Mouse (Mus musculus) neural tube, embryonic 11.5 days (tissue): ENCODE results near the gene Gm9958. TPM values are rescaled to one million over a fixed set of nuclear protein-coding genes. Genes with fewer than 3 reads are reported as not detected.

Experiments
- ATAC-seq: fragments of 200-750 bp; cut with Nextera tagmentation; 2 replicates; pipeline ENCODE4 v1.8.0; 2017; ENCODE audit warnings: moderate number of reproducible peaks, mild to moderate bottlenecking, moderate TSS enrichment, moderate library complexity; ENCODE audit not compliant: insufficient read depth, low FRiP score, low TSS enrichment
- DNase-seq: peaks from one replicate; pipeline ENCODE4 v3.0.0-alpha.2; 2015; ENCODE audit warnings: low spot score
- H3K27ac ChIP-seq: fragments of 300-500 bp; sonication (generic); 2 replicates; pipeline ENCODE4 v1.5.1; 2014; ENCODE audit warnings: low read depth, mild to moderate bottlenecking, low read length
- H3K27me3 ChIP-seq: fragments of 300-500 bp; sonication (generic); 2 replicates; pipeline ENCODE4 v1.6.1; 2014; ENCODE audit warnings: mild to moderate bottlenecking, low read length, mixed read lengths; ENCODE audit not compliant: control insufficient read depth, insufficient read depth
- H3K36me3 ChIP-seq: fragments of 300-500 bp; sonication (generic); 2 replicates; pipeline ENCODE4 v1.6.1; 2014; ENCODE audit warnings: mild to moderate bottlenecking, low read length, moderate library complexity, mixed read lengths; ENCODE audit not compliant: control insufficient read depth, insufficient read depth
- H3K4me1 ChIP-seq: fragments of 300-500 bp; sonication (generic); 2 replicates; pipeline ENCODE4 v1.6.1; 2014; ENCODE audit warnings: low read length, mixed read lengths; ENCODE audit not compliant: control insufficient read depth, insufficient read depth
- H3K4me2 ChIP-seq: fragments of 300-500 bp; sonication (generic); 2 replicates; pipeline ENCODE4 v1.6.1; 2014; ENCODE audit warnings: low read depth, mild to moderate bottlenecking, moderate library complexity
- H3K4me3 ChIP-seq: fragments of 300-500 bp; sonication (generic); 2 replicates; pipeline ENCODE4 v1.5.1; 2014; ENCODE audit warnings: low read depth, low read length
- H3K9ac ChIP-seq: fragments of 300-500 bp; sonication (generic); 2 replicates; pipeline ENCODE4 v1.6.1; 2014; ENCODE audit warnings: mild to moderate bottlenecking, low read length
- H3K9me3 ChIP-seq: fragments of 300-500 bp; sonication (generic); 2 replicates; pipeline ENCODE4 v1.6.1; 2016; ENCODE audit warnings: low read length; ENCODE audit not compliant: control insufficient read depth
- WGBS: fragments of 180-500 bp; shearing (Covaris S2); extraction: QIAGEN DNeasy Blood & Tissue Kit; methylation state at CpG from one replicate; pipeline ENCODE4 v1.1.7; 2014; 5-methylcytosine and 5-hydroxymethylcytosine counted together
- polyA plus RNA-seq: library from polyadenylated mRNA; unstranded; fragments of >200 nt; fragmentation: Nextera tagmentation; extraction: Ambion mirVana; gene quantifications from 2 replicates; pipeline ENCODE4 v1.2.1, GENCODE M21; 2014

Gene Gm9958
- polyA plus RNA-seq, 1 experiment from 2014 or later, result 6.4 TPM

DNA sequence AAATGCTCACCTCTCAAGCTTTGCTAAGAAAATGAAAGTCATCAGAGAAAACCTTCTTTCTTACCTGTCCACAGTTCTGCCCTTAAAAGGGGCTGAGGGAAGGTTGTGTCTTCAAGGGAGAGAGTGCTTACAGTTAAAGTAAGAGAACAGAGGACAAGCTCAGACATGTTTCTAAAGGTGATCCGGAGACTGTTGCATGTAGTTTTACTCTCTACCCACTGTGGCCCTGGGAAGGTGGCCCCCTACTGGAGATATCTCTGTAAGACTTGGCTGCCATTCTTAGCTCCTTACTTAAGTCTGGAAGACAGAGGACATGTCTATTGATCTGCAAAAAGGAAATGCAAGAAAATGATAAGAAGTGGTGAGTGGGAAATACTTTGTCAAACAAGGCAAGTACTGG is 16.1 kb downstream of the Gm9958 start:
- DNase-seq, result no peak
- Histone ChIP-seq H3K4me2 (no peak overlapping the region), H3K4me3 (no peak overlapping the region), H3K27ac (no peak overlapping the region), H3K4me1 (no peaks in the 10 kb centered on the region), H3K9me3 (no peaks in the 10 kb centered on the region), H3K27me3 (no peaks in the 10 kb centered on the region), H3K36me3 (no peaks in the 10 kb centered on the region), H3K9ac (no peak overlapping the region)
- 75% methylated on average over 1 of the region's 1 CpGs for WGBS
- ATAC-seq, result no peak

DNA sequence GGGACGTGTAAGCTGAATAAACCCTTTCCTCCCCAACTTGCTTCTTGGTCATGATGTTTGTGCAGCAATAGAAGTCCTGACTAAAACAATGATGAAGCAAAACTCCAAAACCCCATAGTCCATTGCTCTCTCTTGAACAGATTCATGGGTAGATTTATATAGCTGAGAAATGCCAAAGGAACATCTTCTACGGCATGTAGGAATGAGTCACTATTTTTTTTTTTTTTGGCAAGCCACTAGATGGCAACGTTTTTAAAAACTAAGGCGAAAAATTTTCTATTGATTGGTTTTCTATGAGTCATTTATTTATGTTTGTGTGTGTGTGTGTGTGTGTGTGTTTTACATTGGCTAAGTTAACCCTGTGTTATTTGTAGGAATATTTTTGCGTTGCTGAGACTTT is 26.8 kb downstream of the Gm9958 start:
- Histone ChIP-seq H3K4me2 (no peak overlapping the region), H3K4me3 (no peak overlapping the region), H3K4me1 (no peaks in the 10 kb centered on the region), H3K27ac (no peak overlapping the region), H3K9me3 (no peaks in the 10 kb centered on the region), H3K9ac (no peak overlapping the region), H3K36me3 (no peaks in the 10 kb centered on the region), H3K27me3 (no peaks in the 10 kb centered on the region)
- 65% methylated on average over 5 of the region's 5 CpGs for WGBS
- DNase-seq (no peak), ATAC-seq (no peak)

DNA sequence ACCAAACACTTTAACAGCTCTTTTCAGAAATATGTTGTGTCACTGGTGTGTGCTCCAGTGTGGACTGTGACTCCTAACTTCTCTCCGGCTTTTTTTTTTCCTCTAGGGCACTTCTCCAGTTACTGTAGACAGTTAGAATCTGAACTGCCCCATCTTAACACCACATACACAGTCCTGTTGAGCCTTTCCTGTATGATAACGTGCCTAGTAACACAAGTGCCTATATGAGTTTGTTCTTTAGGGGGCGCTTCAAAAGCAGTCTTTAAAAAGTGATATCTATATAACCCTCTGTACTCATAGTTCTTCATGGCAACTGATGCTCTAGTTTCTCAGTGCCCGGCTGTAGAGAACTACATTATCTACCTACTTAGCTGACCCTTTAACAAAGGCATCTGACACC is 27.3 kb downstream of the Gm9958 start:
- H3K9ac ChIP-seq, result no peak overlapping the region
- DNase-seq, result no peak
- no peaks in the 10 kb centered on the region for H3K9me3 ChIP-seq
- no peaks in the 10 kb centered on the region for H3K36me3 ChIP-seq
- H3K4me3 ChIP-seq, result no peak overlapping the region
- no peak overlapping the region for H3K4me2 ChIP-seq
- H3K4me1 ChIP-seq, result no peaks in the 10 kb centered on the region
- no peaks in the 10 kb centered on the region for H3K27me3 ChIP-seq
- WGBS, result 78% methylated on average over 4 of the region's 4 CpGs
- H3K27ac ChIP-seq, result no peak overlapping the region
- no peak for ATAC-seq

DNA sequence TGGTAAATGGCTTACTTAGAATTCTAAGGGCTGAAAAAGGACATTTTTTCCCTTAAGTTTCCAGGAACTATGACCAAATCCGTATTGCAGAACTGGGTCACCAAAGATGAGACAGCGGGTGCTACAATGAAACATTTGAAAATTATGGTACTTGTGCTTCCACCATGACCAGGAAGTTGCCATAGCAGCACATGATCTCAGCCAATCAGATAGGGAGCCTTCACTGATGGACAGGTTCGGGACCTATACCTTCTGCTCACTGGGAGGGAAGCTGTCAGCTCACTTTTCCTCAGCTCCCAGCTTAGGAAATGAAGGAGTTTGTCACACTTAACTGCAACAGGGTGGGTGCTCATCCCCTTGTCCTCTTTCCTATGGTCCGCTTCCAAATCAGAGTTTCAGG is 29.8 kb downstream of the Gm9958 start:
- ATAC-seq, result no peak

DNA sequence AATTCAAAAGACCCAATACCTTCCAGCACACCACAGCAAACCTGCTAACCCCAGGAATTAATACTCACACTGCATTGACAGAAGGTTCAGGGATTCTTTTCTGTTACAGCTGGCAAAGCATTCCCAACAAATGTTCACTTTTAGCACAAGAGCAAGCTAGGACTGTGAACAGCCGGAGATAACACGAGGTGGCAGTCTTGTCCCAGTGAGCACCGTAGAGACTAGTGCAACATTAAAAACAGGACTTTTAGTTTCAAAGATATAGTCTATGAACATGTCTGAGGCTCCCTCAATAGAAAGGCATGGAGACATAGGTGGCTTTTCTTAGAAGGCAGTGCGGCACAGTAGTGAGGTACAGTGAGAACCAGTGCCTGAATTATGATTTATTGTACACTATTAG is 38.2 kb downstream of the Gm9958 start:
- no peak overlapping the region for H3K4me2 ChIP-seq
- 88% methylated on average over 4 of the region's 4 CpGs for WGBS
- DNase-seq (no peak), ATAC-seq (no peak)
- no peaks in the 10 kb centered on the region for H3K36me3 ChIP-seq
- no peak overlapping the region for H3K4me3 ChIP-seq
- no peak overlapping the region for H3K27ac ChIP-seq
- H3K27me3 ChIP-seq, result no peaks in the 10 kb centered on the region
- H3K9ac ChIP-seq, result no peak overlapping the region
- no peaks in the 10 kb centered on the region for H3K9me3 ChIP-seq
- H3K4me1 ChIP-seq, result no peaks in the 10 kb centered on the region

More for the DNA sequence above, 29.8 kb downstream of the Gm9958 start:
- Histone ChIP-seq H3K9ac (no peak overlapping the region), H3K36me3 (no peaks in the 10 kb centered on the region), H3K4me3 (no peak overlapping the region), H3K4me1 (no peaks in the 10 kb centered on the region), H3K4me2 (no peak overlapping the region), H3K27me3 (no peaks in the 10 kb centered on the region), H3K9me3 (no peaks in the 10 kb centered on the region), H3K27ac (no peak overlapping the region)
- 90% methylated on average over 4 of the region's 4 CpGs for WGBS
- DNase-seq, result no peak

DNA sequence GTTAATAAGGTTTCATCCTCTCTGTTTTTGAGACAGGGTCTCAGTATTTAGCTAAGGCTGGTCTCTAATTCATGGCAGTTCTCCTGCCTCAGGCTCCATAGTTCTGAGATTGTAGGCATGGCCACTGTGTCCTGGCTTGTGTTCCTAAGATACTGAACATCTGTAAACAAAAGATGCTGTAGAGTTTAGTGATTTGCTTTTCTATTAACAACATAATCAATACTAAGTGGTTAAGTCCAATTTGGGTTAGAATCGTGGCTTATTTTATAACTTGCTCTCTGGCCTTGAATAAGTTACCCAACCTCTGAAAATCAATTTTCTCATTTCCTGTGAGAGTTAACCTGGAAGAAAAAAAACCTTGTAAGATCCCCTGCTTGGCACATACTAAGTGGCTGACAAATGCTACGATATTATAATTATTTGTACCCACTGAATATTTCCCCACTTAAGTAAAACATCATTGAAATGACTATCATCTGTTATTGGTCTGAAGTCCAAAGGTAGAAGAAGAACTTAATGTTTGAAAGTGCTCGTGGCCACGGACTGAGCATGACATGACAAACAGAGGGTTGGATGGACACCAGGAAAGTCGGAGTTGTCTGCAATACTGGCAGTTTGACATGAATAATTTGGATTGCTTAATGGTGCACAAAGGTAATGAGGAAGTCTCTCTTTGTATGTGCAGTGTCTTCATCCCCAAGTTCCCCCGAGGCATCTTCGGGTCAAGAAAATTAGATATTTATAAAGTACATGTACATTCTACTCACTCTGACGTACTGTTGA is 47.3 kb downstream of the Gm9958 start:
- no peak overlapping the region for H3K4me2 ChIP-seq
- no peaks in the 10 kb centered on the region for H3K9me3 ChIP-seq
- H3K9ac ChIP-seq, result no peak overlapping the region
- DNase-seq (no peak), ATAC-seq (no peak)
- no peaks in the 10 kb centered on the region for H3K4me1 ChIP-seq
- 86% methylated on average over 8 of the region's 8 CpGs for WGBS
- H3K4me3 ChIP-seq, result no peak overlapping the region
- H3K36me3 ChIP-seq, result no peaks in the 10 kb centered on the region
- no peaks in the 10 kb centered on the region for H3K27me3 ChIP-seq
- H3K27ac ChIP-seq, result no peak overlapping the region

DNA sequence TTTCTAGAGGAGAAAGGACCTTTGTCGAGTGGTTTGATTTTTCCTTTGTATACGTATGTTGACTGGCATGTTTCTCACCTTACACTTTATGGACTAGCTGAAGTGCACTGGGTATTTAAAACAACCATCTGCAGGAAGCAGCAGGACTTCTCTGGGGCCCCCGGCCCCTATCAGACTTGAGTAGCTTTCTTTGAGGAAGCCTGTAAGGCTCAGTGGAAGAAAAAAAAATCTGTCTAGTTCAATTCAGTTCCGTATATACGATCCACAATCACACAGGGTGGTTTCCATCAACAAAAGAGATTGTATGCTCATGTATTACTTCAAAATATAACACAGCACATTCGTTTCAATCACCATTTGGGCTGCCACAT is 47.9 kb downstream of the Gm9958 start:
- ATAC-seq, result no peak
- Histone ChIP-seq H3K4me3 (no peak overlapping the region), H3K27ac (no peak overlapping the region), H3K4me1 (no peaks in the 10 kb centered on the region), H3K9ac (no peak overlapping the region), H3K9me3 (no peaks in the 10 kb centered on the region), H3K27me3 (no peaks in the 10 kb centered on the region), H3K4me2 (no peak overlapping the region), H3K36me3 (no peaks in the 10 kb centered on the region)
- 69% methylated on average over 6 of the region's 6 CpGs for WGBS
- no peak for DNase-seq

Other genes starting within 250 kb of the Gm9958 start
- 29.0 and 29.2 TPM in 2 replicates for gene Cox18, start 143.2 kb upstream of the Gm9958 start, polyA plus RNA-seq
- gene Ankrd17, start 627 bp upstream of the Gm9958 start, polyA plus RNA-seq, result 28.7 and 29.8 TPM in 2 replicates
- gene Alb, start 93.7 kb downstream of the Gm9958 start, polyA plus RNA-seq, result 0.50 and 0.92 TPM in 2 replicates
- 2.7 and 5.0 TPM in 2 replicates for gene Afp, start 123.5 kb downstream of the Gm9958 start, polyA plus RNA-seq
- gene Afm, start 151.7 kb downstream of the Gm9958 start, polyA plus RNA-seq, result not detected in 2 replicates
- gene 5830473C10Rik, start 193.9 kb downstream of the Gm9958 start, polyA plus RNA-seq, result not detected in 2 replicates